Mouse (Mus musculus) brown adipose tissue, adult 24 weeks (tissue): ENCODE data around the gene Dock9. TPM values are rescaled to one million over a fixed set of nuclear protein-coding genes. Genes with fewer than 3 reads are reported as not detected.

Experiments used
- polyA plus RNA-seq: library from polyadenylated mRNA; stranded (reverse); fragments of >200 nt; gene quantifications from 2 replicates; pipeline ENCODE4 v1.2.4, GENCODE M21; 2012; ENCODE audit not compliant: missing spikeins, insufficient read depth, insufficient read length

Dock9 gene
- polyA plus RNA-seq, 1 experiment = 9.4 TPM

Other genes starting within 250 kb of the Dock9 start
- 19.1 and 21.3 TPM in 2 replicates for gene Ubac2, start 80.8 kb upstream of the Dock9 start, polyA plus RNA-seq
- gene Gpr18, start 117.9 kb upstream of the Dock9 start, polyA plus RNA-seq = not detected in 2 replicates
- gene Gpr183, start 167.4 kb upstream of the Dock9 start, polyA plus RNA-seq = 1.3 TPM in 2 replicates
- gene Timm8a2, start 236.8 kb upstream of the Dock9 start, polyA plus RNA-seq = not detected in 2 replicates